Mouse (Mus musculus) layer of hippocampus, postnatal 10 days (tissue): ENCODE results near the gene Glmp. TPM values are rescaled to one million over a fixed set of nuclear protein-coding genes. Genes with fewer than 3 reads are reported as not detected.
"Not testable (repeated sequence)": the region's sequence is repeated elsewhere in the genome, so short reads cannot be mapped to it uniquely, and the experiment has no call there.

Experiments used
- DNase-seq, 2 experiments: peaks; one replicate each; pipeline ENCODE4 v3.0.0; 2021; ENCODE audit warnings: low spot score in 2 of 2
- total RNA-seq, 2 experiments: library from RNA; stranded (reverse); gene quantifications; 2 replicates each; pipeline ENCODE4 v1.2.3; 2021

Glmp gene
- total RNA-seq, 2 experiments from 2014 or later: 62.1 to 73.0 TPM

DNA sequence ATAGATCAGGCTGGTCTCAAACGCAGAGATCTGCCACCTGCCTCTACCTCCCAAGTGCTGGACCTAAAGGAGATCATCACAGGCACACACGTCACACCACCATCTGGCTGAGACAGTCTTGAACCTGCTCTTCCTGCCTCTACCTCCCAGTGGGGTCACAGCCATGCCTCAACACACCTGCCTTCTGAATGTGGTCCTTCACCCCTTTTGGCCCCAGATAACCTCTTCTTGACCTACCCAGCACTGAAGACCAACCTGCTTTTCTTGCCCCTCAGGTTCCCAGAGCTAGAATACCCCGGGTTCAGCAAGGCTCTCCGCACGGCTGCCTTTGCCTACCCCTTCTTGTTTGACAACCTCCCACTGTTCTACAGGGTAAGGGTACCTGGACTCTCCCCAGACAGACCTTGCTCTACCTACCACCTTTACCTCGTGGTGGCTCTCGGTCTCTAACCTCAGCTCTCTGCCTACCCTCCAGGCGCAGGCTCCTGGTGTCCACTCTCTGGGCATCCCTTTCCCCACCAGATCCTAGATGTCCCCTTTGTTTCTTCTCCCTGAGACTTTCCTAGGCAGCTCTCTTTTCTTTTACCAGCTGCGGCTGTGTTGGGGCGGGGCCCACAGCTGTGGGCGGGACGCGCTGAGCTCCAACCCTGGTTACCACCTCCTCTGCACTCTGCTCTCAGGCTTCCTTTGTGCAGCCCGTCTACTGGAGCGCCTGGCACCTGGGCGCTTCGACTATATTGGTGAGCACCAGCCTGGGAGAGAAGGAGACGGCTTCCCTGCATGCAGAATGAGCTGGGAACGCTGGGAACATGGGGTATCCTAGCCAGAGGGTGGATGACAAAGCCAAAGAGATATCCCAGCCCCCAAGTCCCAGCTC lies 51.2 kb downstream of the Glmp start:
- DNase-seq: not testable (repeated sequence)

DNA sequence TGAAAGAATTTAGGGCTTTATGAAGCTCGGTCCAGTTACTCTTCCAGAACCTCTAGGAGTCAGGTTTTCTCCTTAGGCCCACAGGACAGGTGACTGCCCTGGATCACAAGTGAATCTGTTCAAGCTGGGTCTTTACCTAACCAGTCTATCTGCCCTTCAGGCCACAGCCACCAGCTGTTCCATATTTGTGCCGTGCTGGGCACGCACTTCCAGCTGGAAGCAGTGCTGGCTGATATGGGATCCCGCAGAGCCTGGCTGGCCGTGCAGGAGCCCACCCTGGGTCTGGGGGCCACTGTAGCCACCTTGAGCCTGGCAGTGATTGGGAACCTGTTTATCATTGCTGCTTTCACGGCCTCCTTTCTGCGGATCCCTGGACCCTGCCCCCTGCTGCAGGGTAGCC lies 51.8 kb downstream of the Glmp start:
- DNase-seq: not testable (repeated sequence)

- DNase-seq: not testable (repeated sequence)
Measured at GRCm38 (mm10) chr3:88378599-88378998, 53.8 kb downstream of the Glmp start, which contains the start of gene Bglap2. TSS of gene Bglap2 (minus strand) at chr3:88378699.

Other genes with a start within 250 kb of the Glmp start
- not detected for gene Ttc24, start 246.7 kb upstream of the Glmp start, total RNA-seq
- 1 to 10 TPM; 2.1 to 2.3 TPM for gene Iqgap3, start 243.1 kb upstream of the Glmp start, total RNA-seq
- 100 to 1,000 TPM; 125 to 126 TPM for gene Mef2d, start 182.7 kb upstream of the Glmp start, total RNA-seq
- gene Rhbg, start 70.3 kb upstream of the Glmp start, total RNA-seq: under 1 TPM in 1 of 2 experiments, not detected in 1; 0.25 TPM
- under 1 TPM; 0.78 to 0.83 TPM for gene Gm38392, start 37.8 kb upstream of the Glmp start, total RNA-seq
- 1 to 10 TPM; 1.8 to 7.0 TPM for gene Tsacc, start 28.0 kb upstream of the Glmp start, total RNA-seq
- 100 to 1,000 TPM; 198 to 208 TPM for gene Cct3, start 27.9 kb upstream of the Glmp start, total RNA-seq
- under 1 TPM; 0.71 to 0.87 TPM for gene Tmem79, start 11.1 kb downstream of the Glmp start, total RNA-seq
- gene Smg5, start 11.2 kb downstream of the Glmp start, total RNA-seq: 10 to 100 TPM; 71.6 to 72.7 TPM
- gene Paqr6, start 39.6 kb downstream of the Glmp start, total RNA-seq: 1 to 10 TPM; 6.8 to 8.4 TPM
- gene Bglap3, start 47.7 kb downstream of the Glmp start, total RNA-seq: under 1 TPM; 0.55 to 0.83 TPM
- gene Bglap2, start 53.7 kb downstream of the Glmp start, total RNA-seq: not detected
- gene Bglap, start 59.4 kb downstream of the Glmp start, total RNA-seq: 1 to 10 TPM in 1 of 2 experiments, not detected in 1; 2.7 TPM
- gene Pmf1, start 85.3 kb downstream of the Glmp start, total RNA-seq: 10 to 100 TPM; 10.9 to 11.6 TPM
- 10 to 100 TPM; 54.1 to 58.1 TPM for gene Slc25a44, start 100.1 kb downstream of the Glmp start, total RNA-seq
- 10 to 100 TPM; 39.6 to 42.8 TPM for gene Sema4a, start 136.2 kb downstream of the Glmp start, total RNA-seq
- 10 to 100 TPM; 46.2 to 50.5 TPM for gene Lmna, start 184.9 kb downstream of the Glmp start, total RNA-seq
- gene Mex3a, start 207.4 kb downstream of the Glmp start, total RNA-seq: 10 to 100 TPM; 17.0 to 18.5 TPM
- not detected for gene Rab25, start 223.3 kb downstream of the Glmp start, total RNA-seq
- 100 to 1,000 TPM; 117 to 126 TPM for gene Lamtor2, start 228.1 kb downstream of the Glmp start, total RNA-seq
- 10 to 100 TPM; 79.9 to 81.8 TPM for gene Ubqln4, start 228.7 kb downstream of the Glmp start, total RNA-seq